Mouse (Mus musculus): Measurements from ENCODE around the gene Slc4a7.

GRCm38 (mm10) chr14:14701710-14702329, at the start of gene Slc4a7:
- TF ChIP-seq CTCF (IDR thresholded peaks at IDR 0.05; ENCODE audit: control insufficient read depth, insufficient read depth, insufficient replicate concordance, low read depth, low read length) (no peak), POLR2A (IDR thresholded peaks at IDR 0.05; ENCODE audit: control insufficient read depth, low read depth, low read length) (no peak)
